Mouse (Mus musculus): ENCODE measurements around the gene 4930522H14Rik.

4930522H14Rik gene

GRCm38 (mm10) chr4:109531111-109531510 lies at the start of gene 4930522H14Rik:
Gene 4930522H14Rik (minus strand): TSS chr4:109531297.
- DNase-seq: no peak

- DNase-seq: no peak
Observed at GRCm38 (mm10) chr4:109578356-109578755, 47.3 kb upstream of the 4930522H14Rik start.

- DNase-seq: no peak
Observed at GRCm38 (mm10) chr4:109576933-109577332, 45.8 kb upstream of the 4930522H14Rik start.

- DNase-seq: no peak
Observed at GRCm38 (mm10) chr4:109574845-109575244, 43.7 kb upstream of the 4930522H14Rik start.

- DNase-seq: no peak
Observed at GRCm38 (mm10) chr4:109574331-109574730, 43.2 kb upstream of the 4930522H14Rik start.

- DNase-seq: no peak
Observed at GRCm38 (mm10) chr4:109572632-109573031, 41.5 kb upstream of the 4930522H14Rik start.

GRCm38 (mm10) chr4:109569421-109569820 lies 38.3 kb upstream of the 4930522H14Rik start:
- no peak for DNase-seq

- DNase-seq: no peak
Observed at GRCm38 (mm10) chr4:109568959-109569358, 37.9 kb upstream of the 4930522H14Rik start.

- DNase-seq: no peak
Observed at GRCm38 (mm10) chr4:109564711-109565110, 33.6 kb upstream of the 4930522H14Rik start.

GRCm38 (mm10) chr4:109550338-109551150 lies 19.4 kb upstream of the 4930522H14Rik start:
- no peak for DNase-seq

- no peak for DNase-seq
Observed at GRCm38 (mm10) chr4:109547306-109547705, 16.2 kb upstream of the 4930522H14Rik start.

- DNase-seq: no peak
Observed at GRCm38 (mm10) chr4:109546538-109546937, 15.4 kb upstream of the 4930522H14Rik start.

- DNase-seq: no peak
Observed at GRCm38 (mm10) chr4:109530245-109530816, 766 bp downstream of the 4930522H14Rik start.

GRCm38 (mm10) chr4:109504885-109505284 lies 26.2 kb downstream of the 4930522H14Rik start:
- DNase-seq: peak; percentile 64

- DNase-seq: no peak
Observed at GRCm38 (mm10) chr4:109498476-109498875, 32.6 kb downstream of the 4930522H14Rik start.

- DNase-seq: no peak
Observed at GRCm38 (mm10) chr4:109493581-109493980, 37.5 kb downstream of the 4930522H14Rik start.

- DNase-seq: no peak
Observed at GRCm38 (mm10) chr4:109488812-109489211, 42.3 kb downstream of the 4930522H14Rik start.

GRCm38 (mm10) chr4:109484621-109485020 lies 46.5 kb downstream of the 4930522H14Rik start, which contains the start of gene Rnf11:
Gene Rnf11 (minus strand): TSS chr4:109484728.
- no peak for DNase-seq

- no peak for DNase-seq
Observed at GRCm38 (mm10) chr4:109482701-109483100, 48.4 kb downstream of the 4930522H14Rik start.

- no peak for DNase-seq
Observed at GRCm38 (mm10) chr4:109481424-109481823, 49.7 kb downstream of the 4930522H14Rik start.

- no peak for DNase-seq
Observed at GRCm38 (mm10) chr4:109477454-109477853, 53.6 kb downstream of the 4930522H14Rik start.

GRCm38 (mm10) chr4:109476554-109477014 lies 54.5 kb downstream of the 4930522H14Rik start:
- peak; percentile 94 for DNase-seq

- DNase-seq: peak; percentile 34
Observed at GRCm38 (mm10) chr4:109475577-109476553, 55.2 kb downstream of the 4930522H14Rik start.

All from right cerebral cortex, adult 18-20 months (tissue).